Mouse (Mus musculus) embryonic facial prominence, embryonic 13.5 days (tissue): ENCODE measurements around the gene Csrp2. TPM values are rescaled to one million over a fixed set of nuclear protein-coding genes. Genes with fewer than 3 reads are reported as not detected.

Source experiments
- ATAC-seq: fragments of 200-750 bp; cut with Nextera tagmentation; 2 replicates; pipeline ENCODE4 v1.8.0; 2017; ENCODE audit warnings: low read depth; ENCODE audit not compliant: insufficient number of reproducible peaks, insufficient read depth, low FRiP score, low TSS enrichment
- H3K27ac ChIP-seq: fragments of 300-500 bp; sonication (generic); 2 replicates; pipeline ENCODE4 v1.5.1; 2015; ENCODE audit warnings: moderate library complexity, mild to moderate bottlenecking, inconsistent platforms
- H3K27me3 ChIP-seq: fragments of 300-500 bp; sonication (generic); 2 replicates; pipeline ENCODE4 v1.6.1; 2015; ENCODE audit warnings: mild to moderate bottlenecking, inconsistent platforms
- H3K36me3 ChIP-seq: fragments of 300-500 bp; sonication (generic); 2 replicates; pipeline ENCODE4 v1.6.1; 2015; ENCODE audit warnings: mild to moderate bottlenecking, inconsistent platforms
- H3K4me1 ChIP-seq: fragments of 300-500 bp; sonication (generic); 2 replicates; pipeline ENCODE4 v1.6.1; 2015; ENCODE audit warnings: inconsistent platforms
- H3K4me2 ChIP-seq: fragments of 300-500 bp; sonication (generic); 2 replicates; pipeline ENCODE4 v1.6.1; 2015; ENCODE audit warnings: moderate library complexity, mild to moderate bottlenecking, inconsistent platforms
- H3K4me3 ChIP-seq: fragments of 300-500 bp; sonication (generic); 2 replicates; pipeline ENCODE4 v1.5.1; 2015; ENCODE audit warnings: mild to moderate bottlenecking, inconsistent platforms
- H3K9ac ChIP-seq: fragments of 300-500 bp; sonication (generic); 2 replicates; pipeline ENCODE4 v1.6.1; 2015; ENCODE audit warnings: mild to moderate bottlenecking, inconsistent platforms
- H3K9me3 ChIP-seq: fragments of 300-500 bp; sonication (generic); 2 replicates; pipeline ENCODE4 v1.6.1; 2016; ENCODE audit warnings: inconsistent platforms
- WGBS: fragments of 180-500 bp; shearing (Covaris S2); methylation state at CpG from one replicate; pipeline ENCODE4 v1.1.7; 2015; ENCODE audit warnings: mixed read lengths; 5-methylcytosine and 5-hydroxymethylcytosine counted together
- polyA plus RNA-seq: library from polyadenylated mRNA; unstranded; fragments of >200 nt; fragmentation: Nextera tagmentation; extraction: Ambion mirVana; gene quantifications from 2 replicates; pipeline ENCODE4 v1.2.1, GENCODE M21; 2015

Gene Csrp2
- polyA plus RNA-seq, 1 experiment from 2014 or later: 149 TPM

GRCm38 (mm10) chr10:110933584-110933983, 14.0 kb downstream of the Csrp2 start:
- ATAC-seq: no peak
- Histone ChIP-seq H3K27ac (no peak overlapping the region), H3K9ac (no peak overlapping the region), H3K9me3 (no peaks in the 10 kb centered on the region), H3K27me3 (no peaks in the 10 kb centered on the region), H3K36me3 (peaks cover 18% of the 10 kb centered on the region; the same call in 1 of the 2 replicates), H3K4me3 (no peak overlapping the region), H3K4me2 (no peak overlapping the region), H3K4me1 (peaks cover 39% of the 10 kb centered on the region)
- 77% methylated on average over 5 of the region's 5 CpGs for WGBS

GRCm38 (mm10) chr10:110935081-110935480, 15.5 kb downstream of the Csrp2 start:
- H3K9ac ChIP-seq: no peak overlapping the region
- H3K27ac ChIP-seq: no peak overlapping the region
- WGBS: 92% methylated on average over 11 of the region's 11 CpGs
- H3K4me1 ChIP-seq: peaks cover 24% of the 10 kb centered on the region
- no peak for ATAC-seq
- peaks cover 25% of the 10 kb centered on the region for H3K36me3 ChIP-seq
- no peak overlapping the region for H3K4me2 ChIP-seq
- no peaks in the 10 kb centered on the region for H3K9me3 ChIP-seq
- H3K27me3 ChIP-seq: no peaks in the 10 kb centered on the region
- H3K4me3 ChIP-seq: no peak overlapping the region

GRCm38 (mm10) chr10:110935669-110936068, 16.1 kb downstream of the Csrp2 start:
- peaks cover 18% of the 10 kb centered on the region for H3K4me1 ChIP-seq
- H3K9me3 ChIP-seq: no peaks in the 10 kb centered on the region
- H3K27me3 ChIP-seq: no peaks in the 10 kb centered on the region
- no peak overlapping the region for H3K4me2 ChIP-seq
- ATAC-seq: no peak
- no peak overlapping the region for H3K4me3 ChIP-seq
- 71% methylated on average over 7 of the region's 7 CpGs for WGBS
- H3K9ac ChIP-seq: no peak overlapping the region
- H3K27ac ChIP-seq: no peak overlapping the region
- H3K36me3 ChIP-seq: peaks cover 26% of the 10 kb centered on the region

- Histone ChIP-seq H3K27ac (no peak overlapping the region), H3K27me3 (no peaks in the 10 kb centered on the region), H3K4me3 (no peak overlapping the region), H3K36me3 (peaks cover 44% of the 10 kb centered on the region), H3K4me1 (no peaks in the 10 kb centered on the region; the same call in 1 of the 2 replicates), H3K9ac (no peak overlapping the region), H3K9me3 (no peaks in the 10 kb centered on the region), H3K4me2 (no peak overlapping the region)
- WGBS: 91% methylated on average over 7 of the region's 7 CpGs
- ATAC-seq: no peak
Observed at GRCm38 (mm10) chr10:110938361-110938760, 18.8 kb downstream of the Csrp2 start.

- Histone ChIP-seq H3K9ac (no peak overlapping the region), H3K4me1 (no peaks in the 10 kb centered on the region), H3K9me3 (no peaks in the 10 kb centered on the region), H3K4me2 (no peak overlapping the region), H3K27me3 (no peaks in the 10 kb centered on the region), H3K27ac (no peak overlapping the region), H3K4me3 (no peak overlapping the region), H3K36me3 (peaks cover 44% of the 10 kb centered on the region)
- no peak for ATAC-seq
- WGBS: 89% methylated on average over 19 of the region's 19 CpGs
Observed at GRCm38 (mm10) chr10:110938841-110939549, 19.4 kb downstream of the Csrp2 start.

GRCm38 (mm10) chr10:110939717-110940116, 20.1 kb downstream of the Csrp2 start:
- no peak overlapping the region for H3K4me2 ChIP-seq
- H3K36me3 ChIP-seq: peaks cover 48% of the 10 kb centered on the region

GRCm38 (mm10) chr10:110940740-110941398, 21.3 kb downstream of the Csrp2 start:
- H3K4me3 ChIP-seq: no peak overlapping the region
- WGBS: 86% methylated on average over 13 of the region's 13 CpGs
- H3K9ac ChIP-seq: no peak overlapping the region
- no peak overlapping the region for H3K4me2 ChIP-seq
- peaks cover 53% of the 10 kb centered on the region for H3K36me3 ChIP-seq
- no peaks in the 10 kb centered on the region for H3K4me1 ChIP-seq
- ATAC-seq: no peak
- H3K27ac ChIP-seq: no peak overlapping the region; the same call in 1 of the 2 replicates
- H3K27me3 ChIP-seq: no peaks in the 10 kb centered on the region
- no peaks in the 10 kb centered on the region for H3K9me3 ChIP-seq

More at GRCm38 (mm10) chr10:110939717-110940116, 20.1 kb downstream of the Csrp2 start:
- H3K27me3 ChIP-seq: no peaks in the 10 kb centered on the region
- H3K9ac ChIP-seq: no peak overlapping the region
- H3K4me3 ChIP-seq: no peak overlapping the region
- H3K27ac ChIP-seq: no peak overlapping the region
- no peaks in the 10 kb centered on the region for H3K4me1 ChIP-seq
- WGBS: 75% methylated on average over 4 of the region's 4 CpGs
- ATAC-seq: no peak
- no peaks in the 10 kb centered on the region for H3K9me3 ChIP-seq

GRCm38 (mm10) chr10:110941968-110942367, 22.4 kb downstream of the Csrp2 start:
- no peak for ATAC-seq
- Histone ChIP-seq H3K4me1 (no peaks in the 10 kb centered on the region), H3K27me3 (no peaks in the 10 kb centered on the region), H3K27ac (no peak overlapping the region), H3K36me3 (peaks cover 56% of the 10 kb centered on the region), H3K9ac (no peak overlapping the region), H3K9me3 (no peaks in the 10 kb centered on the region), H3K4me3 (no peak overlapping the region), H3K4me2 (no peak overlapping the region)
- WGBS: 94% methylated on average over 11 of the region's 11 CpGs

- H3K36me3 ChIP-seq: peaks cover 55% of the 10 kb centered on the region
Observed at GRCm38 (mm10) chr10:110942806-110943205, 23.2 kb downstream of the Csrp2 start.

GRCm38 (mm10) chr10:110944175-110944574, 24.6 kb downstream of the Csrp2 start:
- H3K4me1 ChIP-seq: no peaks in the 10 kb centered on the region
- H3K36me3 ChIP-seq: peaks cover 42% of the 10 kb centered on the region
- 90% methylated on average over 11 of the region's 11 CpGs for WGBS
- no peaks in the 10 kb centered on the region for H3K9me3 ChIP-seq
- no peak overlapping the region for H3K9ac ChIP-seq
- H3K27me3 ChIP-seq: no peaks in the 10 kb centered on the region
- no peak overlapping the region for H3K4me3 ChIP-seq
- no peak overlapping the region for H3K27ac ChIP-seq
- no peak overlapping the region for H3K4me2 ChIP-seq
- no peak for ATAC-seq

More at GRCm38 (mm10) chr10:110942806-110943205, 23.2 kb downstream of the Csrp2 start:
- H3K27ac ChIP-seq: no peak overlapping the region
- H3K9ac ChIP-seq: no peak overlapping the region
- no peaks in the 10 kb centered on the region for H3K27me3 ChIP-seq
- H3K4me2 ChIP-seq: no peak overlapping the region
- 87% methylated on average over 9 of the region's 9 CpGs for WGBS
- no peak for ATAC-seq
- H3K9me3 ChIP-seq: no peaks in the 10 kb centered on the region
- H3K4me1 ChIP-seq: no peaks in the 10 kb centered on the region
- H3K4me3 ChIP-seq: no peak overlapping the region

GRCm38 (mm10) chr10:110945966-110946365, 26.4 kb downstream of the Csrp2 start:
- Histone ChIP-seq H3K4me2 (no peak overlapping the region), H3K27ac (no peak overlapping the region), H3K27me3 (no peaks in the 10 kb centered on the region), H3K4me1 (no peaks in the 10 kb centered on the region), H3K9ac (no peak overlapping the region), H3K9me3 (no peaks in the 10 kb centered on the region), H3K36me3 (peaks cover 54% of the 10 kb centered on the region), H3K4me3 (no peak overlapping the region)
- 82% methylated on average over 12 of the region's 12 CpGs for WGBS
- no peak for ATAC-seq

GRCm38 (mm10) chr10:110947574-110947973, 28.0 kb downstream of the Csrp2 start:
- 90% methylated on average over 4 of the region's 4 CpGs for WGBS
- no peak for ATAC-seq

More at GRCm38 (mm10) chr10:110947574-110947973, 28.0 kb downstream of the Csrp2 start:
- Histone ChIP-seq H3K4me2 (no peak overlapping the region), H3K36me3 (peaks cover 49% of the 10 kb centered on the region), H3K27me3 (no peaks in the 10 kb centered on the region), H3K9ac (no peak overlapping the region), H3K27ac (no peak overlapping the region), H3K4me3 (no peak overlapping the region), H3K9me3 (no peaks in the 10 kb centered on the region), H3K4me1 (no peaks in the 10 kb centered on the region)
